Mouse (Mus musculus) urinary bladder, adult 2 months (tissue): Measurements from ENCODE around the gene Tmem259. TPM values are rescaled to one million over a fixed set of nuclear protein-coding genes. Genes with fewer than 3 reads are reported as not detected.

Experiments used
- DNase-seq: peaks from one replicate; pipeline ENCODE4 v3.0.0; 2022; ENCODE audit warnings: low spot score
- polyA plus RNA-seq: library from polyadenylated mRNA; depleted of rRNA; stranded (reverse); fragments of >200 nt; gene quantifications from 2 replicates; pipeline ENCODE4 v1.2.3, GENCODE M21; 2012

The Tmem259 gene
- polyA plus RNA-seq, 1 experiment, result 159 TPM

- DNase-seq, result no peak
These were observed 49.1 kb downstream of the Tmem259 start for GRCm38 (mm10) chr10:79934794-79935569.

DNA sequence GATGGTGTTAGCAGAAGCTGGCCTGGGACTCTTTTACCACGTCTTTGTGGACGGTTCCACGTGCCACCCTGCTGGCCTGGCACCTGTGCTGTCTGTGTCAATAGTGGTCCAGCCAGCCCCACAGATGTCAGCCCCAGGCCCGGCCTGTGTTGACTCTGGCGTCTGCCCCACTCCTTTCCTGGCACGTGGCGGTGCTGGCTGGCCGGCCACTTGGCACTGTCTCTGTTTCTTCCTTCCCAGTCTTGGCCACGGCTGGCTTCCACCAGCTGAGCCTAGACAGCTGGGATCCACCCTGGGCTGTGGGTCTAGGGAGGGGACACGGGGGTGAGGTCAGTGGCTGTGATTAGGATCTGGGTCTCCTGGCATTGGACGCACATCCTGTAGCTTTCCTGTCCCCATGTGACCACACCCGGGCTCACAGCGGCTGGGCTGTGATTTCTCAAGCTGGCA, 49.8 kb downstream of the Tmem259 start:
- DNase-seq, result peak; percentile 63

DNA sequence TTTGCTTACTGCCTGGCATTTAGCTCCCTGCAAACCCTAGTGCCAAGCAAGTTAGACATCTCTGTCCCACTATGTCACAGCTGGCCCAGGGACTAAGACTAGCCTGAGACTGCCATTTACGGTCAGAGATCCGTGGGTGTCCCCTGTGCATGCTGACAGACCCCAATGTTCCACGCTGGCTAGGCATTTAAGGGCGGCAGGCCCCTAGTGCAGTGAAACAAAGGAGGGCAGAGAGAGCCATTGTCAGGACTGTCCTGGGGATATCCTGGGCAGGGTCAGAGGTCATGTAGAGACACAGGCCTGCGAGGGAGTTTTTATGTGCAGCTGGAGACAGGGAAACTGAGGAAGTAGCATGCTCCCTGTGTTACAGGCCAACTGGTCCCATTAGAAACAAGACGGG, 50.3 kb downstream of the Tmem259 start:
- no peak for DNase-seq

DNA sequence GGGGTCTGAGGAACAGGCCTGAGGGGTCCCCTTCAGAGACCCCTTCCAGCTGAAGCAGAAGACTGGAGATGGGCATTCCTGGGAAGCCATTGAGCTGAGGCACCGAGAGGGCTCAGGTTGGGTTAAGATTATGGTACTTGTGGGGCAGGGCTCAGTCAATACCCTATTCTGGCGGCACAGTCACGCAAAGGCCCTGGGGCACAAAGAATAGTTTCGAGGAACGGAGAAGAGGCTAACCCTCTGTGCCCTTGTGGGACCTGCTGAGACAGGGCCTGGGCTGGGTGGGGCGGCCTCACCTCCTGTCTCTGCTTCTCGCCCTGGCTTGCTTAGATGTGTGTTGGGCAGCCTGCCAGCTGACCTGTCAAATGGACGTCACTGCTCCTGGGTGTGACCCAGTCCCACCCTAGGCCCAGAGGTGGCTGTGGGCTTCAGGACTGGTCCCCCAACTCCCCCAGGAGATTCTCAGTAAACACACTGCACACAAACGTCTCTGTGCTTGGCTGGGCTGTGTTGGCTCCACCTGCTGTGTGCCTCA, 50.9 kb downstream of the Tmem259 start:
- no peak for DNase-seq

DNA sequence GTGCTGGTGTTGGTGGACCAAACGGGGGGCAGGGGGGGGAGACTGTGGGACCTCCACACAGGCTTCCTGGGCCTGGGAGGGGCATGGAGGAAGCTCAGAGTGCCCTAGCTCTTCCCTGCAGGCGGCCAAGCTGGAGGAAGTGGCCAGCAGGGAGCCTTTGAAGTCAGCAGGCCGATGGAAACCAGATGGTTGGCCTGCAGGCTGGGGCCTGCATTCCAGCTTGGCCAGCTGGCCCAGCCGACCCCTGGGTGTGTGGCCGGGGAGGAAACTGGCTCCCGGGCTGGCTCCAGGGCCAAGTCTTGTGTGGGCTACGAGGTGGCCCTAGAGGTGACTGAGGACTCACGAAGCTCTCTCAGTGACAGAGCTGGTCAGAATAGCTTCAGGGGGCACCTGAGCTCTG, 51.4 kb downstream of the Tmem259 start:
- no peak for DNase-seq

- DNase-seq, result no peak
These were observed 52.3 kb downstream of the Tmem259 start for GRCm38 (mm10) chr10:79931797-79932196.

DNA sequence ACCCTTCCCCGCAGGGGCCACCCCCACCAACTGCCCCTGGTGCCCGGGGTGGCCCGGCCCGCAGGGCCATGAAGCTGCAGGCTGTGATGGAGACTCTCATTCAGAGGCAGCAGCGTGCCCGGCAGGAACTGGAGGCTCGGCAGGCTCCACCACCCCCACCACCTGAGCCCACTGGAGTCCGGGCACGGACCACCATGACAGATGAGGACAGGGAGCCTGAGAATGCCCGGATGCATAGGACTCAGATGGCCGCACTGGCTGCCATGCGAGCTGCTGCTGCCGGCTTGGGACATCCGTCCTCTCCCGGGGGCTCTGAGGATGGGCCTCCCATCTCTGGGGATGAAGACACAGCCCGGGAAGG, 53.3 kb downstream of the Tmem259 start:
- DNase-seq, result no peak

DNA sequence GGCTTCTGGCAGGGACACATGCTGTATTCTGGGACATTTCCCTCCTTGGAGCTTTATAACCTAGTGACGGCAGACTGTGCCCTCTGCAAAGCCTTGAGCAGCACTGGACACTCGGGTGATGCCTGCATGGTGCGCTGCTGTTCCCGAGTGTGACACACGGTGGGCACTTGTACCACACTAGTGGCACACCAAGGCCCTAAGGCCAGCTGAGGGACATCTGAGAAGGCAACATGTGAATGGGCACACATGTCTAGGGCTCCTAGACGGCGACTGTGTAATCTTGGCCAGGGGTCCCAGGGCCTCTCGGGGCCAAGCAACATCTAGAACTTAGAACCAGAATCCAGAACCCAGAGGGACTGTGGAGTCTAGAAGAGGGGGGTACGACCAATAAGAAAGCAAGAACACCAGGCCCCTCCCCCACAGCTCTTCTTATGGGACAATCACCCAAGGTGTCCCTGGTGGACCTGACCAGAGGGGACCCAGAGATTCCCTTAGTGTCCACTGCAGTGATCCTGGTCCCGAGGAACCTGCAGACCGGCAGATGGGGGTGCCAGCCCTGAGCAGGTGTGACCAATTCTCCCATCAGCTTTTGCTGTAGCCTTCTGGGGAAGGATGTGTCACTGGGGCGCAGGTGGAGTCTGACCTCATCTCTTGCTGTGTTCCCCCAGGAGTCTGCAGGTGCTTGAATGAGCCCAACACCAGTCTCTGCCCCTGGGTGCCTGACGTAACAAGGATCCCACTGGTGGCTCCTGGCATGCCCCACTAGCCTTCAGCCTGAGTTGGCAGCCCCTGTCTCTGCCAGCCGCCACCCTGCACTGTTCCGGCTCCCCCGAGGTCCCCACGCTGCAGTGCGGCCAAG, 53.9 kb downstream of the Tmem259 start:
- no peak for DNase-seq

GRCm38 (mm10) chr10:79928907-79929701, 55.0 kb downstream of the Tmem259 start:
- no peak for DNase-seq

- DNase-seq, result no peak
These were observed 56.0 kb downstream of the Tmem259 start for GRCm38 (mm10) chr10:79928030-79928694.

DNA sequence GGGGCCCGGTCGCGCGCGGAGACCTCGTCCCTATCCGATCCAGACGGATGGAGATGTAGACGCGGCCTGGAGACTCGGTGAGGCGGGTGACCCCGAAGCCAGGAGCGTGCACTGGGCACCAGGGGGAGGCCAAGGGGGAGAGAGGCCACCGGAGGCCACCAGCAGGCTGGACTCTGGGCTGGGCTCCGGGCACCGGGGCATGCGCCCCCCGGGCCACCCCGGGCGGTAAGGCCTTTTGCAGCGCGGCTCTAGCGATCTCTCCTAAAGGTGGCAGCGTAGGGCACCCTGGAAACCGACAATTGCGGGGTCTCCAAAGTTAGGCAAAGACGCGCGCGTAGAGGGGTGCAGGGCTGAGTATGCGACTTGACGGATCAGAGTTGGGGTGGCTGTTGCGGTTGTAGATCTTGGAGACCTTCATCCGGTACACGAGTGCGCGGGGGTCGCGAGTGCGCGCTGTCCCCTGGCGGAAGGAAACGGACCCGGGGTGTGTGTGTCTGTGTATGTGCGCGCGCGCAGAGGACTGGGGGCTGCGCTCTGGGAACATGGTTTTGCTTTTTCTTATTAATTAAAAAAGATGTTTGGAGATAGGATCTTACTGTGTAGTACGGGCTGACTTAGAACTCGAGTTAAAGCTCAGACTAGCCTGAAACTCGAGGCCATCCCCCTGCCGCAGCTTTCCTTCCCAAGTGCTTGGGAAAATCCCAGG, 56.7 kb downstream of the Tmem259 start:
- peak; percentile 59 for DNase-seq

GRCm38 (mm10) chr10:79926491-79927323, 57.4 kb downstream of the Tmem259 start, which contains the start of gene Arid3a:
Gene Arid3a (plus strand): TSS chr10:79927043.
- peak; percentile 74 for DNase-seq

GRCm38 (mm10) chr10:79925785-79926490, 58.2 kb downstream of the Tmem259 start:
- no peak for DNase-seq

- DNase-seq, result peak; percentile 93
These were observed 58.9 kb downstream of the Tmem259 start for GRCm38 (mm10) chr10:79924998-79925784.
